Mouse (Mus musculus) lung, embryonic 14.5 days (tissue): ENCODE results near the gene Pik3r4. TPM values are rescaled to one million over a fixed set of nuclear protein-coding genes. Genes with fewer than 3 reads are reported as not detected.

Source experiments
- ATAC-seq: fragments of 200-750 bp; cut with Nextera tagmentation; 2 replicates; pipeline ENCODE4 v1.8.0; 2017; ENCODE audit warnings: mild to moderate bottlenecking, moderate TSS enrichment, moderate library complexity; ENCODE audit not compliant: insufficient read depth
- DNase-seq: peaks from one replicate; pipeline ENCODE4 v3.0.0-alpha.2; 2015
- H3K27ac ChIP-seq: fragments of 300-500 bp; sonication (generic); 2 replicates; pipeline ENCODE4 v1.5.1; 2014; ENCODE audit warnings: low read depth, mild to moderate bottlenecking, moderate library complexity
- H3K27me3 ChIP-seq: fragments of 300-500 bp; sonication (generic); 2 replicates; pipeline ENCODE4 v1.6.1; 2014; ENCODE audit warnings: low read length, control low read depth; ENCODE audit not compliant: insufficient read depth
- H3K36me3 ChIP-seq: fragments of 300-500 bp; sonication (generic); 2 replicates; pipeline ENCODE4 v1.6.1; 2014; ENCODE audit warnings: control low read depth; ENCODE audit not compliant: insufficient read depth
- H3K4me1 ChIP-seq: fragments of 300-500 bp; sonication (generic); 2 replicates; pipeline ENCODE4 v1.6.1; 2014; ENCODE audit warnings: antibody characterized with exemption, control low read depth; ENCODE audit not compliant: insufficient read depth
- H3K4me2 ChIP-seq: fragments of 300-500 bp; sonication (generic); 2 replicates; pipeline ENCODE4 v1.6.1; 2014; ENCODE audit warnings: mild to moderate bottlenecking
- H3K4me3 ChIP-seq: fragments of 300-500 bp; sonication (generic); 2 replicates; pipeline ENCODE4 v1.5.1; 2014; ENCODE audit warnings: low read depth, low read length
- H3K9ac ChIP-seq: fragments of 300-500 bp; sonication (generic); 2 replicates; pipeline ENCODE4 v1.6.1; 2014
- H3K9me3 ChIP-seq: fragments of 300-500 bp; sonication (generic); 2 replicates; pipeline ENCODE4 v1.6.1; 2016; ENCODE audit warnings: low read depth, low read length, control low read depth
- CTCF ChIP-seq: IDR thresholded peaks from 2 replicates; pipeline ENCODE4 v1.5.1; 2016; ENCODE audit warnings: antibody characterized with exemption, low read depth
- WGBS: fragments of 180-500 bp; shearing (Covaris S2); extraction: QIAGEN DNeasy Blood & Tissue Kit; methylation state at CpG from one replicate; pipeline ENCODE4 v1.1.7; 2014; 5-methylcytosine and 5-hydroxymethylcytosine counted together
- polyA plus RNA-seq: library from polyadenylated mRNA; unstranded; fragments of >200 nt; fragmentation: Nextera tagmentation; extraction: Ambion mirVana; gene quantifications from 2 replicates; pipeline ENCODE4 v1.2.1, GENCODE M21; 2014

Pik3r4 gene
- polyA plus RNA-seq, 1 experiment from 2014 or later, result 25.1 TPM

DNA sequence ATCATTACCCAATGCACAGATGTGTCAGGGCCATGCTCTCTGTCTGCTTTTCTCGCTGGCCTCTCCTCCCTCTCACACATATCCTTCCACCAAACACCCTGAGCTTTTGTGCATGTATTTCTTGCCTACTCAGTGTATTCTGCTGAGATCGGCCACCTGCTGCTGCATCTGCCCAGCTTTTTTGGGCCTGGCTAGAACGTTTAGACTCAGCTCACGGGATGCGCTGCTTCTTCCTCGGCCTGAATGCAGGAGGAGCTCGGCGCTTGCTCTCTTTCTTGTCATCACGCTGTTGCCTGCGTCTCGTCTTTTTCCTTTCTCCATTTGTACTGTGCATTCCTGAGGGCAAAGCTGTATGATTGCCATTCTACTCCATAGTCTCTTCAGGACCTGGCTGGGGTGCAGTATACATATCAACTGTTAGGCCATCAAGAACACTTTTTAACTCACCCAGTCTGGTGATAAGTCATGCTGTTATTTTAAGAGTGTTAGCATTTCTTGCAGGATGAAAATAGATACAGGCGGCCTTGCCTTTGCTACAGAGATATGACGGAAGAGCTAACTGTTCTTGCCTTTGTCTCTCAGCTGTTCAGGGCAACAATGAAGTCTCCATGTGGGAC lies 41.9 kb downstream of the Pik3r4 start:
- no peak overlapping the region for H3K4me2 ChIP-seq
- 79% methylated on average over 13 of the region's 13 CpGs for WGBS
- H3K9ac ChIP-seq, result no peak overlapping the region
- DNase-seq (no peak), ATAC-seq (no peak)
- no peak overlapping the region for H3K4me3 ChIP-seq
- no peaks in the 10 kb centered on the region for H3K27me3 ChIP-seq
- no peak for TF ChIP-seq CTCF
- H3K27ac ChIP-seq, result no peak overlapping the region
- no peaks in the 10 kb centered on the region for H3K4me1 ChIP-seq
- peaks cover 65% of the 10 kb centered on the region for H3K36me3 ChIP-seq
- H3K9me3 ChIP-seq, result no peaks in the 10 kb centered on the region

GRCm38 (mm10) chr9:105689485-105689884 lies 46.7 kb downstream of the Pik3r4 start:
- Histone ChIP-seq H3K4me2 (no peak overlapping the region), H3K4me1 (no peaks in the 10 kb centered on the region), H3K27me3 (no peaks in the 10 kb centered on the region), H3K9ac (no peak overlapping the region), H3K9me3 (no peaks in the 10 kb centered on the region), H3K36me3 (peaks cover 38% of the 10 kb centered on the region), H3K4me3 (no peak overlapping the region), H3K27ac (no peak overlapping the region)
- WGBS, result 60% methylated on average over 7 of the region's 7 CpGs
- no peak for TF ChIP-seq CTCF
- no peak for DNase-seq
- ATAC-seq, result no peak

GRCm38 (mm10) chr9:105692472-105692871 lies 49.7 kb downstream of the Pik3r4 start:
- no peak for ATAC-seq
- H3K9me3 ChIP-seq, result no peaks in the 10 kb centered on the region
- H3K27me3 ChIP-seq, result no peaks in the 10 kb centered on the region
- no peak overlapping the region for H3K27ac ChIP-seq
- 89% methylated on average over 14 of the region's 14 CpGs for whole genome bisulfite sequencing
- no peak overlapping the region for H3K4me3 ChIP-seq
- H3K36me3 ChIP-seq, result peaks cover 16% of the 10 kb centered on the region
- no peak for TF ChIP-seq CTCF
- peaks cover 12% of the 10 kb centered on the region; the same call in 1 of the 2 replicates for H3K4me1 ChIP-seq
- no peak overlapping the region for H3K9ac ChIP-seq
- DNase-seq, result no peak
- H3K4me2 ChIP-seq, result no peak overlapping the region

DNA sequence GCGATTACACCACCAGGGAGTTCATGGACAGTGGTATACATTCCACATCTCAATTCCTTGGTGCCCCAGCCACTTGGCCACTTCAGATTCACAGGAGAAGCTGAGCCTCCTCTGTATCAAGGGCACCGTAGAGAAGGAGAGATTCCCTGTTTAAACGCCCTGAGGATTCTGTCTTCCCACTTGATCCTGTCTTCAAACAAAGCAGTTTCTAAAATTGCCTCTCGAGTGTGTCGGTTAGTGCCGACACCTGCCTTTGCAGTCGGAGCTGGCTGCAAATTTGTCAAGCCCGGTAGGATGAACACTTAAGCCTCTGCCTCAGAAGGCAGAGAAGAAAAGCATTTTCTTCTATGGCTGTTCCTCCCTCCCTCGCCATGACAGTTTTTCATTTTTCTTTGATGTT lies 50.3 kb downstream of the Pik3r4 start:
- Histone ChIP-seq H3K4me3 (no peak overlapping the region), H3K4me1 (peaks cover 13% of the 10 kb centered on the region; the same call in 1 of the 2 replicates), H3K4me2 (no peak overlapping the region), H3K9me3 (no peaks in the 10 kb centered on the region), H3K36me3 (peaks cover 10% of the 10 kb centered on the region; the same call in 1 of the 2 replicates), H3K27ac (no peak overlapping the region), H3K27me3 (no peaks in the 10 kb centered on the region), H3K9ac (no peak overlapping the region)
- ATAC-seq (no peak), DNase-seq (no peak)
- TF ChIP-seq CTCF, result no peak
- 65% methylated on average over 9 of the region's 9 CpGs for WGBS

DNA sequence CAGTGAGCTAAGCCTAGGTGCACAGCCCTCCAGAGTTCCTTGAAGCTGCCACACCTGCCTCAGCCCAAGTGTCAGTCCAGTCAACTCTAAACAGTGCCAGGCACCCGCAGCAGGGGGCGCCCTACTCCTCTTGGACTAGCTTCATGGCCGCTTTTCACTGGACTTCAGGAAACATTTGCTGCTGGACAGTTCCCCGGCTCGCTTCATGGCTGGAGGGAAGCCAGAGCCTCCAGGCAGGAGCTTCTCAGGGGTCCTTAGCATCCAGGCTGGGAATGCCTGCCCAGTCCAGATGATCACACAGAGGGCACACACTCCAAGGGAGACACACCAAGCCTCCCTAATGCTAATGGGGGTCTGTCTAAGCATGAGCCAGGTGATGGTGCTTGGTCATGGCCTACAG lies 51.1 kb downstream of the Pik3r4 start:
- no peaks in the 10 kb centered on the region for H3K9me3 ChIP-seq
- WGBS, result 0% methylated on average over 5 of the region's 5 CpGs
- no peak overlapping the region for H3K4me3 ChIP-seq
- DNase-seq, result peak; percentile 97
- no peak overlapping the region for H3K27ac ChIP-seq
- 0 out of 2 replicates have a peak, but pooled peaks cover 2% of the 10 kb centered on the region for H3K36me3 ChIP-seq
- no peaks in the 10 kb centered on the region for H3K27me3 ChIP-seq
- no peak for ATAC-seq
- no peak overlapping the region for H3K9ac ChIP-seq
- TF ChIP-seq CTCF, result peak; percentile 96
- H3K4me2 ChIP-seq, result no peak overlapping the region
- peaks cover 17% of the 10 kb centered on the region for H3K4me1 ChIP-seq

GRCm38 (mm10) chr9:105696818-105697564 lies 54.2 kb downstream of the Pik3r4 start:
- peak; percentile 63 for DNase-seq
- peaks cover 21% of the 10 kb centered on the region for H3K4me1 ChIP-seq
- TF ChIP-seq CTCF, result no peak
- no peak overlapping the region for H3K9ac ChIP-seq
- H3K27me3 ChIP-seq, result no peaks in the 10 kb centered on the region
- no peak overlapping the region for H3K4me3 ChIP-seq
- no peak overlapping the region; the same call in 1 of the 2 replicates for H3K27ac ChIP-seq
- H3K36me3 ChIP-seq, result no peaks in the 10 kb centered on the region
- no peak overlapping the region for H3K4me2 ChIP-seq
- no peaks in the 10 kb centered on the region for H3K9me3 ChIP-seq
- ATAC-seq, result no peak
- 73% methylated on average over 7 of the region's 7 CpGs for WGBS

DNA sequence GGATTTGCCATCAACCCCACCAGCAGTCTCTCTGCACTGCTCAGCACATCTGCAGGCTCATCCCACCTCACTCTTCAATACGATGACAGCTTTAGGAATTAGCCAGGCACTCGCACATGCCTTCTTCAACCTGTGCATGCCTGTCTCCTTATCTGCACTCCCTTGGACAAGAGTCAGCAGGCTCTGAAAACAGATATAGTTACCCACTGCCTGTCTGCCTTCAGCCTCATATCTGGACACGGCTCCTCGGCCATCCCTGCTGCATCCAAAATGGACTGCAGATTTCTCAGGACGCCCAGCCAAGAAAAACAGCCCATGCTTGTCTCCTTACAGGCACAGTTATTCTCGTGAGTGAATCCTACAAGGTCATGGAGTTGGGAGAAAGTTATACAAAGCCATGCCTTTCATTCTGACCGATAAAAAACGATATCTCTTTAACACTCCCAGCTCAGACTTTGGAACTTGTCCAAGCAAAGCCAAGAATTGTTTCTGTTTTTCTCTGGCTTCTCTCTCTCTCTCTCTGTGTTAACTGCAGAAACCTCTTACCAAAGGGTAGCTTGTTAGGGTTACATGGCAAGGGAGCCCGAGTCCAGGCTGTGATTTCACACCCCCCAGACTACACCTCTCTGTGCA lies 55.1 kb downstream of the Pik3r4 start:
- H3K4me3 ChIP-seq, result no peak overlapping the region
- H3K36me3 ChIP-seq, result no peaks in the 10 kb centered on the region
- H3K27ac ChIP-seq, result peak overlapping the region; percentile 13; the same call in 1 of the 2 replicates
- 26% methylated on average over 9 of the region's 9 CpGs for WGBS
- peaks cover 21% of the 10 kb centered on the region for H3K4me1 ChIP-seq
- H3K27me3 ChIP-seq, result no peaks in the 10 kb centered on the region
- DNase-seq (peak; percentile 94), ATAC-seq (peak; percentile 79)
- H3K9ac ChIP-seq, result no peak overlapping the region
- peak overlapping the region; percentile 18; the same call in 1 of the 2 replicates for H3K4me2 ChIP-seq
- no peak for TF ChIP-seq CTCF
- H3K9me3 ChIP-seq, result no peaks in the 10 kb centered on the region
